ENCODE assay signal across 13 mouse cellular contexts in genomic region chr1:165071831-165072491, GRCm38 (mm10).
"Had no signal": no experiment of that assay in that cellular context is flagged by ENCODE, and none has a peak within 500 bp of the region (broad histone marks: within the 10 kb centered on the region; RNA-seq: fewer than 3 reads in every experiment).

No protein-coding gene starts in this region.

- DNase-seq: kidney, adult 18-20 months; kidney, postnatal 10 days; left cerebral cortex, postnatal 4 days; lung, adult 18-20 months; lung, postnatal 36 days; spleen, adult 18-20 months; thymus, adult 2 months; thymus, postnatal 25 days had no signal

- H3K27ac ChIP-seq: intestine, embryonic 15.5 days; limb, embryonic 13.5 days; liver, embryonic 14.5 days; midbrain, embryonic 13.5 days; neural tube, embryonic 15.5 days had no signal

- H3K4me3 ChIP-seq: intestine, embryonic 15.5 days; limb, embryonic 13.5 days; midbrain, embryonic 13.5 days; neural tube, embryonic 15.5 days had no signal
